Mouse (Mus musculus): ENCODE data around the gene Myh7.

GRCm38 (mm10) chr14:54959197-54959596 lies 35.2 kb downstream of the Myh7 start:
- TF ChIP-seq CTCF (IDR thresholded peaks at IDR 0.05; ENCODE audit: low read depth, low read length) (no peak), POLR2A (IDR thresholded peaks at IDR 0.05; ENCODE audit: borderline replicate concordance, low read depth, low read length) (no peak)
